Comparison of ENCODE assay signal across 14 mouse cellular contexts in the genomic region with DNA sequence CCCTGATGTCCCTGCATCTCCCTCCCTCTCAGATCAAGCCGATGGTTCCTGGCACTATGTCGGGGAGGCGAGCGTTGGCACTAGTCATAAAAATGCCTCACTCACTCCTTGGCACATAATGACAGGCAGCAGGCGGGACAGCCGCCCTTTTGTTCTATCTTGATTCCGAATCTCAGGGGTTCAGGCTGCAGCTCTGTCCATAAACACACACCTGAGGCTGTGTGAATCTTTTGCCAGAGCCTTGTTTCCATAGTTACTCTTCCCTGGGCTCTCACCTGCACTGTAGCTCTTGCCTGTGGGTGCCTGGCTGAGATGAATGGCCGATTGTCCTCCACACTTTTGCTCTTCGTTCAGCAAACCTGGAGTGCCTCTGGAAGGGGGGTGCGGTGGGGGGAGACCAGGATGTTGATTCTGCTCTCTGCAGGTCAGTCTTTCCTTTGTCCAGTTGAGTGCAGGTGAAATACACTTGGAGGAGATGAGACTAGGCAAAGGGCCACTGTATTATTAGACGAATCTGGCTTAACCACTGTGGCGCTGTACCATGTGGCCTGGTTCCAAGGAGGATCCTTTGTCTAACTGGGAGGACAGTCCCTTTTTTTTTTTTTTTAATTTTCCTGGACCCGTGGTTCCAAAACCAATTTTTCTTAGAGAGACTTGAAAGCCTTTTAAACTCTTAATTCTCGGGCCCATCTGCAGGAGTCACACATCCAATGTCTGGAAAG. TPM values are rescaled to one million over a fixed set of nuclear protein-coding genes. Genes with fewer than 3 reads are reported as not detected.
DNase-seq lines count a peak whose midpoint lies in the region; ATAC-seq lines count a peak whose summit lies in the region.
"Had no signal": no experiment of that assay in that cellular context is flagged by ENCODE, and none has a peak within 500 bp of the region (broad histone marks: within the 10 kb centered on the region; RNA-seq: fewer than 3 reads in every experiment).

No protein-coding gene starts in this region.

- no peaks in the 10 kb centered on the region for H3K36me3 ChIP-seq in hindbrain, embryonic 10.5 days
- H3K36me3 ChIP-seq in hindbrain, embryonic 11.5 days (ENCODE audit: control insufficient read depth, insufficient read depth, low read length), result no peaks in the 10 kb centered on the region
- H3K36me3 ChIP-seq in neural tube, embryonic 11.5 days (ENCODE audit: control insufficient read depth, insufficient read depth, low read length), result no peaks in the 10 kb centered on the region
- no peaks in the 10 kb centered on the region for H3K36me3 ChIP-seq in hindbrain, embryonic 15.5 days
- no peaks in the 10 kb centered on the region for H3K36me3 ChIP-seq in embryonic facial prominence, embryonic 10.5 days (replicated peaks)
- H3K36me3 ChIP-seq: embryonic facial prominence, embryonic 12.5 days; G1E had no signal

- no peak for DNase-seq in hindbrain, embryonic 10.5 days (ENCODE audit: low spot score)
- DNase-seq in hindbrain, embryonic 11.5 days (ENCODE audit: low spot score), result no peak
- no peak for DNase-seq in neural tube, embryonic 11.5 days (ENCODE audit: low spot score)
- DNase-seq in neural tube, embryonic 10.5 days (ENCODE audit: extremely low spot score, low spot score), result no peak
- no peak for DNase-seq in embryonic facial prominence, embryonic 10.5 days (ENCODE audit: low spot score)
- DNase-seq in liver, result no peak
- no peak for DNase-seq in embryo, embryonic 11 days
- DNase-seq: B cell, adult 2 months had no signal

- ATAC-seq in hindbrain, embryonic 11.5 days (ENCODE audit: low FRiP score), result no peak
- ATAC-seq in neural tube, embryonic 11.5 days (ENCODE audit: insufficient read depth, low FRiP score, low TSS enrichment), result peak; percentile 55; the same call in 1 of the 2 replicates
- ATAC-seq in hindbrain, embryonic 15.5 days (ENCODE audit: low FRiP score, low read depth), result peak; percentile 72
- ATAC-seq: activated CD4-positive, CD25-positive, alpha-beta regulatory T cell, adult 4 months; intestine, postnatal 0 days had no signal

- no peaks in the 10 kb centered on the region for H3K4me1 ChIP-seq in hindbrain, embryonic 10.5 days (replicated peaks)
- no peaks in the 10 kb centered on the region for H3K4me1 ChIP-seq in hindbrain, embryonic 11.5 days (replicated peaks; ENCODE audit: control insufficient read depth, insufficient read depth, low read length)
- no peaks in the 10 kb centered on the region for H3K4me1 ChIP-seq in neural tube, embryonic 11.5 days (ENCODE audit: control insufficient read depth, insufficient read depth, low read length)
- peaks cover 11% of the 10 kb centered on the region for H3K4me1 ChIP-seq in hindbrain, embryonic 15.5 days (replicated peaks)
- 0 out of 2 replicates have a peak, but pooled peaks cover 4% of the 10 kb centered on the region for H3K4me1 ChIP-seq in embryonic facial prominence, embryonic 10.5 days
- H3K4me1 ChIP-seq: embryonic facial prominence, embryonic 12.5 days had no signal

- H3K4me2 ChIP-seq in hindbrain, embryonic 11.5 days (replicated peaks; ENCODE audit: low read depth, low read length), result no peak overlapping the region
- no peak overlapping the region for H3K4me2 ChIP-seq in neural tube, embryonic 11.5 days (ENCODE audit: low read depth)
- H3K4me2 ChIP-seq in hindbrain, embryonic 15.5 days, result no peak overlapping the region
- H3K4me2 ChIP-seq: embryonic facial prominence, embryonic 12.5 days had no signal

- 0 out of 2 replicates have a peak overlapping the region, but pooled peaks have one; percentile 29 for H3K27ac ChIP-seq in hindbrain, embryonic 10.5 days
- no peak overlapping the region for H3K27ac ChIP-seq in hindbrain, embryonic 11.5 days (ENCODE audit: low read depth, low read length)
- no peak overlapping the region for H3K27ac ChIP-seq in neural tube, embryonic 11.5 days (ENCODE audit: low read depth, low read length)
- peak overlapping the region; percentile 53 for H3K27ac ChIP-seq in hindbrain, embryonic 15.5 days (replicated peaks)
- no peak overlapping the region for H3K27ac ChIP-seq in embryonic facial prominence, embryonic 10.5 days (replicated peaks)
- H3K27ac ChIP-seq: embryonic facial prominence, embryonic 12.5 days had no signal

- no peak overlapping the region for H3K9ac ChIP-seq in hindbrain, embryonic 11.5 days (ENCODE audit: low read depth, low read length)
- H3K9ac ChIP-seq in neural tube, embryonic 11.5 days (ENCODE audit: low read length), result no peak overlapping the region
- H3K9ac ChIP-seq in hindbrain, embryonic 15.5 days, result no peak overlapping the region
- H3K9ac ChIP-seq: embryonic facial prominence, embryonic 12.5 days had no signal

- WGBS in hindbrain, embryonic 10.5 days, result 84% methylated on average over 14 of the region's 14 CpGs
- 83% methylated on average over 14 of the region's 14 CpGs for WGBS in hindbrain, embryonic 11.5 days
- WGBS in neural tube, embryonic 11.5 days, result 58% methylated on average over 14 of the region's 14 CpGs
- WGBS in hindbrain, embryonic 15.5 days, result 50% methylated on average over 14 of the region's 14 CpGs
- WGBS in embryonic facial prominence, embryonic 10.5 days, result 77% methylated on average over 14 of the region's 14 CpGs

- no peaks in the 10 kb centered on the region for H3K9me3 ChIP-seq in hindbrain, embryonic 10.5 days
- no peaks in the 10 kb centered on the region for H3K9me3 ChIP-seq in hindbrain, embryonic 11.5 days (ENCODE audit: control insufficient read depth, low read length)
- H3K9me3 ChIP-seq in neural tube, embryonic 11.5 days (ENCODE audit: control insufficient read depth, low read length), result no peaks in the 10 kb centered on the region
- H3K9me3 ChIP-seq in hindbrain, embryonic 15.5 days, result no peaks in the 10 kb centered on the region
- H3K9me3 ChIP-seq in embryonic facial prominence, embryonic 10.5 days, result no peaks in the 10 kb centered on the region
- H3K9me3 ChIP-seq: embryonic facial prominence, embryonic 12.5 days had no signal

- H3K27me3 ChIP-seq in hindbrain, embryonic 10.5 days (ENCODE audit: insufficient read depth, poor library complexity, severe bottlenecking), result no peaks in the 10 kb centered on the region
- no peaks in the 10 kb centered on the region for H3K27me3 ChIP-seq in hindbrain, embryonic 11.5 days (ENCODE audit: control insufficient read depth, insufficient read depth, low read length)
- no peaks in the 10 kb centered on the region for H3K27me3 ChIP-seq in neural tube, embryonic 11.5 days (ENCODE audit: control insufficient read depth, insufficient read depth, low read length)
- no peaks in the 10 kb centered on the region for H3K27me3 ChIP-seq in hindbrain, embryonic 15.5 days
- H3K27me3 ChIP-seq in embryonic facial prominence, embryonic 10.5 days (replicated peaks; ENCODE audit: low read depth, poor library complexity, severe bottlenecking), result no peaks in the 10 kb centered on the region
- H3K27me3 ChIP-seq: embryonic facial prominence, embryonic 12.5 days had no signal

- no peak overlapping the region for H3K4me3 ChIP-seq in hindbrain, embryonic 10.5 days
- H3K4me3 ChIP-seq in hindbrain, embryonic 11.5 days (ENCODE audit: low read depth, low read length), result no peak overlapping the region
- no peak overlapping the region for H3K4me3 ChIP-seq in neural tube, embryonic 11.5 days (ENCODE audit: low read depth, low read length)
- H3K4me3 ChIP-seq in hindbrain, embryonic 15.5 days, result no peak overlapping the region
- H3K4me3 ChIP-seq in embryonic facial prominence, embryonic 10.5 days, result no peak overlapping the region
- H3K4me3 ChIP-seq: embryonic facial prominence, embryonic 12.5 days had no signal

RNA-seq across cellular contexts. Expression of a gene that starts 48.8 kb away (rescaled TPM):
- polyA plus RNA-seq in hindbrain, embryonic 10.5 days (2016; fragmentation: Nextera tagmentation; extraction: Ambion mirVana), result not detected in 2 replicates
- polyA plus RNA-seq in hindbrain, embryonic 11.5 days (2014; fragmentation: Nextera tagmentation; extraction: Ambion mirVana), result not detected in 2 replicates
- not detected in 2 replicates for polyA plus RNA-seq in neural tube, embryonic 11.5 days (2014; fragmentation: Nextera tagmentation; extraction: Ambion mirVana)
- polyA plus RNA-seq in hindbrain, embryonic 15.5 days (2015; fragmentation: Nextera tagmentation; extraction: Ambion mirVana), result 0.21 TPM in 1 of 2 replicates, not detected in the other
- polyA plus RNA-seq in embryonic facial prominence, embryonic 10.5 days (2016; fragmentation: Nextera tagmentation; extraction: Ambion mirVana), result not detected in 2 replicates
- polyA plus RNA-seq: activated CD4-positive, CD25-positive, alpha-beta regulatory T cell, adult 4 months; embryonic facial prominence, embryonic 12.5 days; heart, postnatal 0 days; intestine, postnatal 0 days had no signal

RNA-seq across cellular contexts. Expression of a gene that starts 56.4 kb away (rescaled TPM):
- polyA plus RNA-seq in hindbrain, embryonic 10.5 days (2016; fragmentation: Nextera tagmentation; extraction: Ambion mirVana), result 10.2 and 11.5 TPM in 2 replicates
- polyA plus RNA-seq in hindbrain, embryonic 11.5 days (2014; fragmentation: Nextera tagmentation; extraction: Ambion mirVana), result 9.0 and 12.6 TPM in 2 replicates
- 11.8 and 13.3 TPM in 2 replicates for polyA plus RNA-seq in neural tube, embryonic 11.5 days (2014; fragmentation: Nextera tagmentation; extraction: Ambion mirVana)
- polyA plus RNA-seq in hindbrain, embryonic 15.5 days (2015; fragmentation: Nextera tagmentation; extraction: Ambion mirVana), result 10.6 and 13.2 TPM in 2 replicates
- 7.7 and 9.4 TPM in 2 replicates for polyA plus RNA-seq in embryonic facial prominence, embryonic 10.5 days (2016; fragmentation: Nextera tagmentation; extraction: Ambion mirVana)

Comparison
In these comparisons a context has a peak if more than half of its experiments do, and no peak if none do; other contexts are left out.
1. H3K27ac ChIP-seq: peak in hindbrain, embryonic 10.5 days (single experiment) and hindbrain, embryonic 15.5 days (single experiment); none in hindbrain, embryonic 11.5 days (single experiment), neural tube, embryonic 11.5 days (single experiment) and embryonic facial prominence, embryonic 10.5 days (single experiment).